Mouse (Mus musculus) frontal cortex, postnatal 25 days (tissue): ENCODE measurements around the gene Kif5a.
"Not testable (repeated sequence)": the region's sequence is repeated elsewhere in the genome, so short reads cannot be mapped to it uniquely, and the experiment has no call there.

ENCODE experiments used
- DNase-seq, 2 experiments: peaks; one replicate each; pipeline ENCODE4 v3.0.0; 2022; ENCODE audit warnings: low spot score in 2 of 2

Kif5a gene

GRCm38 (mm10) chr10:127193011-127193410, 70.1 kb downstream of the Kif5a start:
- no peak for DNase-seq

DNA sequence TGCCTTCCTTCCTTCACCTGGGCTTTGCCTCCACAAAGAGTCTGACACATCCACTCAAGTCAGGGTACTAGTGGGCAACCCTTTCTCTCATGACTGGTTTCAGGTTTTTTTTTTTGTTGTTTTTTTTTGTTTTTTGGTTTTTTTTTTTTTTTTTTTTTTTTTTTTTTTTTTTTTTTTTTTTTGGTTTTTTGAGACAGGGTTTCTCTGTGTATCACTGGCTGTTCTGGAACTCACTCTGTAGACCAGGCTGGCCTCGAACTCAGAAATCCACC, 71.2 kb downstream of the Kif5a start:
- DNase-seq: not testable (repeated sequence)

GRCm38 (mm10) chr10:127191191-127192056, 71.7 kb downstream of the Kif5a start:
- DNase-seq: no peak

DNA sequence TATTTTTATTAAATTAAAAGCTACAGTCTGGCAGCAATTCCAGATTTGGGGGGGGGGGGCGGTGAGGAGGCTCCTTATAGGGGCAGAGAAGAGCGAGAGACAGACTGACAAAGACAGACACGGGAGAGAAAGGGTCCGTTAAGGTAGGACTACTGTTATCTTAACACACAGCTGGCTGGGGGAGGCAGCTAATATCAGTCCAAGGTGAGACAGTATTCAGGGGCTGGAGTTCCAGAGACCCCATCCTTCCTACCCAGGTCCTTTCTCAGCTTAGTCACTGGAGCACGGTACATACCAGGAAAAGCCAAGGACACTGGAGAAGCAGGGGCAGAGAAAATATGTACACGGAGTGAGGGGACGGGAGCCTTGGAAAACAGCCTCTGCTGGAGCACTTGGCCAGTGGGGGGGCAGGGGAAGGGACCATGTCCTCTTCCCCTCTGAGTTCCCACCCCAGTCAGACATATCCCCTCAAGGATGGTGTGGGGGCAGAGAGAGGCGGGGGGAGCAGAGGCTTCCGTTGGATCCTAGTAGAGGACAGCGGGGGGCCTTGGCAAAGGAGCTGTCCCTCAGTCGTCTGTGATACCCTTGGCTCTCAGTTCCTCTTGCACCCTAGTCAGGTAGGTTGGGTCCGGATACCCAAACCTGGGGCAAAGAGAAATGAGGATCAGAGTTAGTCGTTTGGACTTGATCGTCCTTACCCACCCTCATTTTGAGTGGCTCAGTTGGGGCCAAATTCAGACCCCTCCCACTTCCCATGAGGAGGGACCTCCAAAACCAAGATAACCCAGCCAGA, 72.6 kb downstream of the Kif5a start:
- DNase-seq: no peak

DNA sequence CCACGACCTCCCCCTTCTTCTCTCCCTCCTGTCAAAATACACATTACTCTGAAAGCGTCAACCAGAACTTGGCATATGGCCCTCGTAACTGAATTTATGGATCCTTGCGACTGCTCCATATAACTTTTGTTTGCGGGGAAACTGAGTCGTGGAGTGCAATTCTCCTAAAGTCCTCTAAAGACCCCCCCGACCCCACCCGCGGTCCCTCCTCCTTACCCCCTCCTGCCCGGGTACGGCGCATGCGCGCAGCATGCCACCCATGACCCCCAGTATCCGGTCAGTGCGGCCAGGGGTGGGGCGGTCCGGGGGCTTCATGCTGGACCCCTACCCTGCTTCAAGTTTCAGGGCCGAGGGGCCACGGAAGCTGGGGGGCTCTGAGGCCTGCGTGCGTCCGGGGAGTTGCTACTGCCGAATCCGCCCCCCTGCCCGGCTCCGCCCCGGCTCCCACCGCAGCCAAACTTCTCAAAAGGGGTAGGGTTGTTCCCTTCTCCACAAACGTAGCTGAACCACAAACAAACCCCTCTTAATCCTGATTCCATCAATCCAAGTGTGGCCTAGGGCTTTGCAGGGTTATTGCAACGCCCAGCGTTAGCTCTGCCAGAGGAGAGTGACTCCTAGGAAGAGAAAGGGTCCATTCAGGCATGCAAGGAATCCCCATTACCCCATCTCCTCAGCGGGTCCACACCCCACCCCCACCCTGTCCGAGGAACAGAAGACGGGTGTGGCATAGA, 73.3 kb downstream of the Kif5a start, which contains the start of gene Arhgef25:
TSS of gene Arhgef25 (minus strand) at position 433 of the 731 bp plus-strand sequence.
- no peak for DNase-seq

DNA sequence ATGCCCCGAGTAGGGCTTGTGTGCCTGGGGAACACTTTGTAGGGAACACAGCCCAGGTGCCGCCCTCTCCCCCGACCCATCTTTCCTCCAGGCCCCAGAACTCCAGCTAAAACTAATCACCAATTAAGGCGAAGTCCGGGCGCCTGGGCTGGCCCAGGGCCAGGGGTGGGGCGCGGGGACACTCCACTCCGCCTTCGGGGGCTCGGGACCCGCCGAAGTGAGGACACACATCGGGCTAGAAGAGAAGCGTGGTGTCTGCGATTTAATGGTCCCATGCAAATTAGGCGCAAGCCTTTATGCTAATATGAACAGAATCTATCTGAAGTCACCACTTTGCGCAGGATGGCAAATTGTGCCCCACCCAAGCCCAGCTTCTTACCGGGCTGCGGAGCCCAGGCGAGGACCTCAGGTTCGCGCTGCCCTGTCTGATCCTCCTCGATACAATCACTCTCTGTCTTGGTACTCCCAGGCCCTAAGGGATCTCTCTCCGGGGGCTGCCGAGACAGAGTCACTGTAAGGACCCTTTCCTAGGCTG, 74.0 kb downstream of the Kif5a start:
- no peak for DNase-seq

DNA sequence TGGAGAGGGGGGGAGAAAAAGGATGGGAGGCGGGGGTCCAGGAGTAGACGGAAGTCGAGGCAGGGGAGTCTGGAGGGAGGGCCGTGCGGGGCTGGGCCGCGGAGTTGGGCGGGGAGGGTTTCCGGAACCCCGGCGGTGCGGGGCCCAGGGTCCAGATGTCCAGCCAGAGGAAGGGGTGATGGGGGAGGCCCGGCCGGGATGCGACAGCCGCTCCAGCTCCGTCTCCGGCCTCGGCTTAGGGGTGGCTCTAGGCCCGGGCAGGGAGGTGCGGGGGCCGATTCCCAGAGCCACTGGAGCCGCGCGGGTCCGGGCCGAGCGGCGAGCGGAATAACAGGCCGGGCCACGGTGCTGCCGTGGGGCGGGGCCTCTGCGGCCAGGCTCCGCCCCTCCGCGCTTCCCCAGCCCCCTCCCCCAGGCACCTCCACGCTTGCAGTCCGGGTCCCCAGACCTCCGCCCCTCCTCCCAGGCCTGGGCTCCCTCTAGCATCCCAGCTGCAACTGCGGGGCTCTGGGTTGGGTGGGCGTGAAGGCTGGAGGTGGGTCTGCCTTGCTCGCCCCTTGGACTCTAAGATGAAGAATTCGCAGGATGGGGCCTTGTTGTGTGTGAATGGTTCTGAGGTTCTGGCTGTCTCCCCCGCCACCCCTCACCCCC, 74.6 kb downstream of the Kif5a start:
- no peak for DNase-seq

DNA sequence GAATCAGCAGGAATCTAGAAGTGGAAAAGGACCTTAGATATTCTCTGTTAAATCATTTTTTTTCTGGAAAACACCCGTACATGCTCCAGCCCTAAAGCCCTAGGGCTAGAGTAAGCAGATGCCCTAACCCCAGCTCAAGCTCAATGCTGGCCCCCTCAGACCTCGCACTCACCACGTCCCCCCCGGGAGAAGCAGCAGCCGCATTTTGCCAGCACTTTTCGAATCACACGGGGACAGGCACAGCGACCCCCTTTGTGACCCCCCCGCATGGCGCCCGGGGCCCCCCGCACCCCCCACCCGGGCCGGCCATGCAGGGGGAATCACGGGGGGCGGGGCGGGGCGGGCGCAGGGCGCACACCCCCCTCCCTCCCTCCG, 75.1 kb downstream of the Kif5a start:
- DNase-seq: no peak

DNA sequence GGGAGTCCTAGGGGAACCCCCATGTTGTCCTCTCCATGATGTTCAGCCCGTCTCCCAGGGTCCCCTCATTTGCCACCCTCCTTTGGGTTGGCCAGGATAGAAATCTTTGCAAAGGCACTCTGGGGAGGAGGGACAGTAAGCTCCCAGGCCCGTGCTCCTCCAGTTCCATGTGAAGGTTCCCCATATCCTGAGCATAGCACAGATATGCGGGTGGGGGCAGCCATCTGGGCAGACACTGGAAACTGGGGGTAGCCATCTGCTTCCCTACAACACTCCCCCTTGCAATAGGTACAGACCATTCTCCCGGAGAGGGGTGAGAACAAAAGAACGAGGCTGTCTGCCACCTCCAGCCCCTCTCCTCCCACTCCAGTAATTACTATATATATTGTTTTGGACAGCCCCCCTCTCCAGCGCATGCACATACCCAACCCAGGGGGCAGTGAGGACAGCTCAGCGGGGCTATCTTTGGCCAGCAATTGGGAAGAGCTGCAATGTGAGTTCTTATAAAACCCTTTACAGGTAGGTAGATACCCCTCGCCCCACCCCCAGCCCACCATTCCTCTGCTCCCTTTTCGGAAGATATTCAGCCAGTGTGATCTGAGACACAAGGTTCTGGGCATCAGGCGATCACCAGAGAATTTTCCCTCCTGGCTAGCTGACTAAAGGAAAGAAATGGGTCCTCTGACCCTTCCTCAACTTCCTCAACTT, 75.6 kb downstream of the Kif5a start:
- DNase-seq: no peak

GRCm38 (mm10) chr10:127186451-127186850, 76.7 kb downstream of the Kif5a start:
- no peak for DNase-seq

DNA sequence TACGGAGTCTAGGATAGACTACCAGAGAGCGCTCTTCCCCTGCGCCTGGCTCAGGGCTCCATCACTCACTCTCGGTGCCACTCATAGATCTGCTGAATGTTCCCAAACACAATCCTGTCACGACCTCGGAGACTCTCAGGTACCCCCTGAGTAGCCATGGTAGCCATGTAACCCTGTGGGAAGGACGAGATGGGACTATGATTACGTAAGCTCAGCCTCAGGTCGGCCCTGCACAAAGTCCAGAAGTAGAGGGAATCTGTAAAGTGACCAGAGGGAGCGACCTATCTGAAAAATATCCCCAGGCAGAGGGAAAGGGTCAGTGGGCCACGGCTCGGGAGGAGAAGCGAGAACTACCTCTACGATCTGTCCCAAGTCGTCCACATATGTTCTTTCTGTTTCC, 77.6 kb downstream of the Kif5a start:
- no peak for DNase-seq

DNA sequence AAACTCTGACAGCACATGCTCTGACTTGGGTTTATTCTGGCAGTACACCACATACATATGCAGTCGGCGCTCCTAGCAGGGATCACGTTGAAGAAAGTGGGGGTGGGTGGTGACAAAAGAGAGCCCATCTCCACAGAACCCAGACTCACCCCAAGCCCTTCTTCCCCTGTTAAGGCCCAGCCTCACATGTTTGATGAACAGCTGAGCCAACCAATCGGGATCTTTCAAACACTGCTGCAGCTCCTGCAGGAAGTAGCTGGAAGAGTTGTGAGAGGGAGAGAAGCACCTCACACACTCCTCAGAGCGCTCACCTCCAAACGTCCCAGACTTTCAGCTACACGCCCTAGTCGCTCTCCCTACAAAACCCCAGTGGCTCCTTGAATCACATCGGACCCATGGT, 78.0 kb downstream of the Kif5a start:
- no peak for DNase-seq

DNA sequence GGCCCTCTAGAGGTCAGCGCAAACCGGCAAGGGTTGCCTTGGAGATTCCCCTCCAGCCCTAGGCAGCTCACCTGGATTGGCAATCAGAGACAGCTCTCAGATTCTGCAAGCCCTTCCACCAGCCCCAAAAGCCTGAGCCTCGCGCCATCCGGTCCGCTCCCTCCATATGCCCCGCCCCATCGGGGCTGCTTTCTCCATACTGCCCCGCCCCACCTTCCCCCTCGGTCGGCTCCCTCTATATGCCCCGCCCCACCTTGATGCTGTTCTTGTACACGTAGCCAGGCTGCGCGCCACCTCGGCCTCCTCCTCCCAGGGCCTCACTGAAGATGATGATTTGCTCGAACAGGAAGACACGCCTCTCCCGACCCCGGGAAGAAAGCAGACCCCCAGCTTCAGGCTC, 79.4 kb downstream of the Kif5a start:
- no peak for DNase-seq

- no peak for DNase-seq
Measured at GRCm38 (mm10) chr10:127182624-127183023, 80.5 kb downstream of the Kif5a start.

DNA sequence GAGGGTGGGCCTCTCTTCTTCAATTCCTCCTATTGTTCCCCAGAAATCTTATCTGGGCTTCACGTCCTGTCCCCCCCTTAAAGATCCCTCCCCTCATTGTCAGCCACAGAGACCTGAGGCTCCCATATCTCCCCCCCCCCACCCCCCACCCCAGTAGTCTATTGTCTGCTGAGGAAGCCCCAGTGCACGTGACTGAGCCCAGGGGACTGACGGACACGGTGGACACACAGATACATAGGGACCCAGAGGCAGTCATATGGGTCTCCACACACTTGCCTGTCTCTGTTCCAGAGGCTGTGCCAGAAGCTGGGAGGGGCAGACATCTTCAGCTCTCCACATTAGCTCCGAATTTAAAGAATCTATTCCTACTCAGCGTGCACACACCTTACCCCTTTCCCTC, 81.6 kb downstream of the Kif5a start:
- no peak for DNase-seq

GRCm38 (mm10) chr10:127180695-127181047, 82.5 kb downstream of the Kif5a start:
- DNase-seq: no peak

DNA sequence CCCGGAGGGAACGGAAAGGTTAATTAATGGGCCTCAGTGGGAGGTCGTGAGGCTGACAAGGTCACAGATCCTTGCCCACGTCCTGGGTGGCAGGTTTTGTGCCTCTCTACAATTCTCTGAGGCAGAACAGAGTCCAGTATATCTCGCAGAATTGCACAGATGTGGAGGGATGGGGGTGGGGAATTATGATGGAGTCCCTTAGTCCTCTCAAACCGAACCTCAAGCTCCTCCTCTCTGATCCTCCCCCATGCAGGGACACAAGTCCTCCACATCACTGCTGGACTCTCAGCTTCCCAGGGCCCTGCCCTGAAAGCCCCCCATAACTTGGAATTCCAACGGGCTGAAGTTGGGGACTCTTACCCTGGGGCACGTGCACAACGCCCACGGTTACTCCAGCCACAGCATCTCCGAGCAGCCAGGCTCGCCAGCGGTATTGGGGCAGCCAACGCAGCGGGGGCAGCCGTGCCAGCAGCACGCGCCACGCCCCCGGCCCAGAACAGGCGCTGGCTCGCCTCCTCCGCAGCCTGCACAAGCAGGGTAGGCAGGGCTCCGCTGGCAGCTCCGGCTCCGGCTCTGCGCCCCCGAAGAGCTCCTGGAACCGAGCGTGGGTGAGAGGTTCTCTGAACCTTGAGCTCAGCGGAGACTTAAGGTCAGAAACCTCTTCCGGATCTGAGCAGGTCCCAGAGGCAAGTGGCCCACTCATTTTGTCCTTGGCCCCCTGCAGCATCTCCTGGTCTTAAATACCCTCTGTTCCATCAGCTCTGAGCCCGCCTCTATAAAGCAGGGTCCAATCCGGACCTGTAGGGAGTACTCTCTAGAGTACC, 83.1 kb downstream of the Kif5a start, which contains the start of gene Slc26a10:
TSS of gene Slc26a10 (minus strand) at position 775 of the 824 bp plus-strand sequence.
- no peak for DNase-seq

- DNase-seq: no peak
Measured at GRCm38 (mm10) chr10:127178286-127179027, 84.7 kb downstream of the Kif5a start.

- DNase-seq: peak; percentile 64 to 74
Measured at GRCm38 (mm10) chr10:127177719-127178118, 85.4 kb downstream of the Kif5a start.
